Mouse (Mus musculus) hindbrain, postnatal 0 days (tissue): ENCODE measurements at regions not wholly inside any gene's neighbourhood (a gene's known extent, or its start where the extent isn't known, plus 50 kb on each side); places are given as distances from the start of the nearest gene placed in this dataset.
A peak's percentile ranks its signal among the peaks of the same experiment; 100 is the strongest.

Experiments
- ATAC-seq: fragments of 200-750 bp; cut with Nextera tagmentation; 2 replicates; pipeline ENCODE4 v1.8.0; 2017; ENCODE audit warnings: mild to moderate bottlenecking, moderate TSS enrichment, moderate library complexity
- DNase-seq: peaks from one replicate; pipeline ENCODE4 v3.0.0-alpha.2; 2015; ENCODE audit warnings: low spot score
- H3K27ac ChIP-seq: fragments of 300-500 bp; sonication (generic); 2 replicates; pipeline ENCODE4 v1.5.1; 2014; ENCODE audit warnings: mild to moderate bottlenecking
- H3K27me3 ChIP-seq: fragments of 300-500 bp; sonication (generic); 2 replicates; pipeline ENCODE4 v1.6.1; 2014; ENCODE audit warnings: low read length, mixed read lengths; ENCODE audit not compliant: insufficient read depth
- H3K36me3 ChIP-seq: fragments of 300-500 bp; sonication (generic); 2 replicates; pipeline ENCODE4 v1.6.1; 2014; ENCODE audit warnings: low read length, mixed read lengths; ENCODE audit not compliant: insufficient read depth
- H3K4me1 ChIP-seq: fragments of 300-500 bp; sonication (generic); 2 replicates; pipeline ENCODE4 v1.6.1; 2014; ENCODE audit warnings: antibody characterized with exemption, low read length, mixed read lengths; ENCODE audit not compliant: insufficient read depth
- H3K4me2 ChIP-seq: fragments of 300-500 bp; sonication (generic); 2 replicates; pipeline ENCODE4 v1.6.1; 2014; ENCODE audit warnings: low read depth, mild to moderate bottlenecking, low read length, moderate library complexity, mixed read lengths
- H3K4me3 ChIP-seq: fragments of 300-500 bp; sonication (generic); 2 replicates; pipeline ENCODE4 v1.5.1; 2014; ENCODE audit warnings: low read length
- H3K9ac ChIP-seq: fragments of 300-500 bp; sonication (generic); replicated peaks from 2 replicates; pipeline ENCODE4 v1.6.1; 2014; ENCODE audit warnings: mild to moderate bottlenecking, low read length, moderate library complexity, mixed read lengths
- H3K9me3 ChIP-seq: fragments of 300-500 bp; sonication (generic); 2 replicates; pipeline ENCODE4 v1.6.1; 2016; ENCODE audit warnings: low read length, mixed read lengths
- CTCF ChIP-seq: IDR thresholded peaks from 2 replicates; pipeline ENCODE4 v1.5.1; 2016; ENCODE audit warnings: antibody characterized with exemption, control low read depth, low read depth
- WGBS: fragments of 180-500 bp; shearing (Covaris S2); extraction: QIAGEN DNeasy Blood & Tissue Kit; methylation state at CpG from one replicate; pipeline ENCODE4 v1.1.7; 2014; 5-methylcytosine and 5-hydroxymethylcytosine counted together

GRCm38 (mm10) chr3:21009650-21010049 is 642.7 kb upstream of the Agtr1b start:
- TF ChIP-seq CTCF: no peak
- H3K36me3 ChIP-seq: no peaks in the 10 kb centered on the region
- DNase-seq: no peak
- no peak for ATAC-seq
- no peak overlapping the region for H3K4me2 ChIP-seq
- H3K4me1 ChIP-seq: no peaks in the 10 kb centered on the region
- no peak overlapping the region for H3K27ac ChIP-seq
- no peak overlapping the region for H3K9ac ChIP-seq
- no peaks in the 10 kb centered on the region for H3K27me3 ChIP-seq
- no peak overlapping the region for H3K4me3 ChIP-seq
- no peaks in the 10 kb centered on the region for H3K9me3 ChIP-seq
- WGBS: 84% methylated on average over 1 of the region's 1 CpGs

- Histone ChIP-seq H3K27me3 (no peaks in the 10 kb centered on the region), H3K27ac (no peak overlapping the region), H3K36me3 (no peaks in the 10 kb centered on the region), H3K4me1 (no peaks in the 10 kb centered on the region), H3K9me3 (no peaks in the 10 kb centered on the region), H3K9ac (no peak overlapping the region), H3K4me2 (no peak overlapping the region), H3K4me3 (no peak overlapping the region)
- no peak for DNase-seq
- no peak for TF ChIP-seq CTCF
- ATAC-seq: no peak
Measured at GRCm38 (mm10) chr3:20998295-20998694, 631.3 kb upstream of the Agtr1b start.

GRCm38 (mm10) chr3:20989486-20989970 is 622.6 kb upstream of the Agtr1b start:
- Histone ChIP-seq H3K9ac (no peak overlapping the region), H3K9me3 (no peaks in the 10 kb centered on the region), H3K4me3 (no peak overlapping the region), H3K4me1 (peaks cover 17% of the 10 kb centered on the region), H3K4me2 (no peak overlapping the region), H3K27ac (no peak overlapping the region), H3K36me3 (no peaks in the 10 kb centered on the region), H3K27me3 (no peaks in the 10 kb centered on the region)
- DNase-seq: no peak
- no peak for ATAC-seq
- WGBS: 62% methylated on average over 2 of the region's 2 CpGs
- TF ChIP-seq CTCF: no peak

- DNase-seq: peak; percentile 50
- 4% methylated on average over 1 of the region's 1 CpGs for WGBS
- H3K9ac ChIP-seq: no peak overlapping the region
- H3K27me3 ChIP-seq: no peaks in the 10 kb centered on the region
- TF ChIP-seq CTCF: no peak
- peak overlapping the region; percentile 67; the same call in 1 of the 2 replicates for H3K27ac ChIP-seq
- no peak overlapping the region for H3K4me3 ChIP-seq
- ATAC-seq: peak; percentile 63
- peaks cover 17% of the 10 kb centered on the region for H3K4me1 ChIP-seq
- no peaks in the 10 kb centered on the region for H3K36me3 ChIP-seq
- H3K9me3 ChIP-seq: no peaks in the 10 kb centered on the region
- no peak overlapping the region for H3K4me2 ChIP-seq
Measured at GRCm38 (mm10) chr3:20986942-20987341, 620.0 kb upstream of the Agtr1b start.

GRCm38 (mm10) chr3:20986377-20986727 is 619.4 kb upstream of the Agtr1b start:
- 0% methylated on average over 1 of the region's 1 CpGs for WGBS
- Histone ChIP-seq H3K4me1 (peaks cover 17% of the 10 kb centered on the region), H3K4me3 (no peak overlapping the region), H3K4me2 (peak overlapping the region; percentile 25; the same call in 1 of the 2 replicates), H3K27ac (peak overlapping the region; percentile 67; the same call in 1 of the 2 replicates), H3K9ac (no peak overlapping the region), H3K27me3 (no peaks in the 10 kb centered on the region), H3K9me3 (no peaks in the 10 kb centered on the region), H3K36me3 (no peaks in the 10 kb centered on the region)
- DNase-seq (peak; percentile 86), ATAC-seq (peak; percentile 96)
- peak; percentile 49 for TF ChIP-seq CTCF

- H3K4me3 ChIP-seq: no peak overlapping the region
- H3K4me1 ChIP-seq: peaks cover 17% of the 10 kb centered on the region
- peak overlapping the region; percentile 67; the same call in 1 of the 2 replicates for H3K27ac ChIP-seq
- no peaks in the 10 kb centered on the region for H3K36me3 ChIP-seq
- peak overlapping the region; percentile 25; the same call in 1 of the 2 replicates for H3K4me2 ChIP-seq
- peak; percentile 62 for ATAC-seq
- no peaks in the 10 kb centered on the region for H3K27me3 ChIP-seq
- no peak for TF ChIP-seq CTCF
- no peaks in the 10 kb centered on the region for H3K9me3 ChIP-seq
- H3K9ac ChIP-seq: no peak overlapping the region
- DNase-seq: peak; percentile 86
- 26% methylated on average over 4 of the region's 4 CpGs for WGBS
Measured at GRCm38 (mm10) chr3:20985682-20986376, 618.9 kb upstream of the Agtr1b start.

- Histone ChIP-seq H3K4me1 (peaks cover 17% of the 10 kb centered on the region), H3K36me3 (no peaks in the 10 kb centered on the region), H3K27me3 (no peaks in the 10 kb centered on the region), H3K9me3 (no peaks in the 10 kb centered on the region), H3K9ac (no peak overlapping the region), H3K4me2 (no peak overlapping the region), H3K4me3 (no peak overlapping the region), H3K27ac (no peak overlapping the region)
- no peak for ATAC-seq
- 19% methylated on average over 1 of the region's 1 CpGs for WGBS
- no peak for TF ChIP-seq CTCF
- DNase-seq: no peak
Measured at GRCm38 (mm10) chr3:20984146-20984545, 617.2 kb upstream of the Agtr1b start.
